ENCODE assay signal across 31 mouse cellular contexts in genomic region chr11:49973657-49974340, GRCm38 (mm10). TPM values are rescaled to one million over a fixed set of nuclear protein-coding genes. Genes with fewer than 3 reads are reported as not detected.
DNase-seq lines count a peak whose midpoint lies in the region; ATAC-seq lines count a peak whose summit lies in the region.
"Had no signal": no experiment of that assay in that cellular context is flagged by ENCODE, and none has a peak within 500 bp of the region (broad histone marks: within the 10 kb centered on the region; RNA-seq: fewer than 3 reads in every experiment).

No protein-coding gene starts in this region.

- H3K4me2 ChIP-seq in embryonic facial prominence, embryonic 14.5 days (ENCODE audit: low read depth, low read length), result no peak overlapping the region
- H3K4me2 ChIP-seq in midbrain, embryonic 11.5 days, result no peak overlapping the region
- no peak overlapping the region for H3K4me2 ChIP-seq in midbrain, embryonic 16.5 days (ENCODE audit: low read length)
- H3K4me2 ChIP-seq in hindbrain, embryonic 13.5 days, result no peak overlapping the region
- H3K4me2 ChIP-seq: embryonic facial prominence, embryonic 15.5 days; forebrain, embryonic 12.5 days; forebrain, embryonic 15.5 days; heart, embryonic 12.5 days; heart, embryonic 15.5 days; hindbrain, embryonic 14.5 days had no signal

- no peaks in the 10 kb centered on the region for H3K9me3 ChIP-seq in embryonic facial prominence, embryonic 14.5 days (ENCODE audit: control insufficient read depth, low read length)
- no peaks in the 10 kb centered on the region for H3K9me3 ChIP-seq in embryonic facial prominence, embryonic 10.5 days
- H3K9me3 ChIP-seq in midbrain, embryonic 11.5 days (ENCODE audit: control insufficient read depth, low read length), result no peaks in the 10 kb centered on the region; the same call in 1 of the 2 replicates
- H3K9me3 ChIP-seq in midbrain, embryonic 16.5 days (replicated peaks; ENCODE audit: control insufficient read depth, low read length, poor library complexity, severe bottlenecking), result no peaks in the 10 kb centered on the region
- no peaks in the 10 kb centered on the region for H3K9me3 ChIP-seq in hindbrain, embryonic 13.5 days
- H3K9me3 ChIP-seq: embryonic facial prominence, embryonic 15.5 days; forebrain, embryonic 12.5 days; forebrain, embryonic 15.5 days; heart, embryonic 15.5 days had no signal

- H3K4me1 ChIP-seq in embryonic facial prominence, embryonic 14.5 days (ENCODE audit: control insufficient read depth, insufficient read depth, low read length), result no peaks in the 10 kb centered on the region
- no peaks in the 10 kb centered on the region for H3K4me1 ChIP-seq in embryonic facial prominence, embryonic 10.5 days
- H3K4me1 ChIP-seq in midbrain, embryonic 11.5 days (ENCODE audit: control insufficient read depth, insufficient read depth, low read length), result no peaks in the 10 kb centered on the region
- no peaks in the 10 kb centered on the region for H3K4me1 ChIP-seq in midbrain, embryonic 16.5 days (ENCODE audit: control insufficient read depth, insufficient read depth, low read length)
- no peaks in the 10 kb centered on the region for H3K4me1 ChIP-seq in hindbrain, embryonic 13.5 days (replicated peaks)
- H3K4me1 ChIP-seq: embryonic facial prominence, embryonic 15.5 days; forebrain, embryonic 12.5 days; forebrain, embryonic 15.5 days; heart, embryonic 12.5 days; heart, embryonic 15.5 days had no signal

- DNase-seq in embryonic facial prominence, embryonic 14.5 days (ENCODE audit: low spot score), result peak; percentile 12
- no peak for DNase-seq in embryonic facial prominence, embryonic 10.5 days (ENCODE audit: low spot score)
- peak; percentile 23 for DNase-seq in midbrain, embryonic 11.5 days (ENCODE audit: low spot score, missing footprints)
- no peak for DNase-seq in layer of hippocampus, postnatal 10 days (ENCODE audit: low spot score in 2 of 2)
- DNase-seq: adrenal gland, adult 2 months; adrenal gland, postnatal 25 days; cerebellum, adult 11-12 months; cerebellum, adult 8-10 months; cerebellum, postnatal 10 days; cerebellum, postnatal 36 days; embryo, embryonic 11 days; gastrocnemius, postnatal 10 days; gastrocnemius, postnatal 36 days; heart, adult 18-20 months; heart, postnatal 10 days; heart, postnatal 36 days had no signal

- no peak overlapping the region for H3K4me3 ChIP-seq in embryonic facial prominence, embryonic 14.5 days (ENCODE audit: low read depth, low read length)
- H3K4me3 ChIP-seq in embryonic facial prominence, embryonic 10.5 days, result no peak overlapping the region
- no peak overlapping the region for H3K4me3 ChIP-seq in midbrain, embryonic 11.5 days (ENCODE audit: low read depth, low read length)
- no peak overlapping the region for H3K4me3 ChIP-seq in midbrain, embryonic 16.5 days (ENCODE audit: low read depth, low read length)
- no peak overlapping the region for H3K4me3 ChIP-seq in hindbrain, embryonic 13.5 days
- H3K4me3 ChIP-seq: embryonic facial prominence, embryonic 15.5 days; forebrain, embryonic 12.5 days; forebrain, embryonic 15.5 days; heart, embryonic 12.5 days; heart, embryonic 15.5 days; hindbrain, embryonic 10.5 days had no signal

- H3K9ac ChIP-seq in embryonic facial prominence, embryonic 14.5 days (ENCODE audit: low read depth, low read length), result no peak overlapping the region
- no peak overlapping the region for H3K9ac ChIP-seq in midbrain, embryonic 11.5 days (ENCODE audit: low read length)
- no peak overlapping the region for H3K9ac ChIP-seq in midbrain, embryonic 16.5 days (ENCODE audit: low read depth, low read length)
- H3K9ac ChIP-seq in hindbrain, embryonic 13.5 days, result no peak overlapping the region
- H3K9ac ChIP-seq: embryonic facial prominence, embryonic 15.5 days; forebrain, embryonic 12.5 days; forebrain, embryonic 15.5 days; heart, embryonic 12.5 days; heart, embryonic 15.5 days; hindbrain, embryonic 14.5 days had no signal

- H3K27ac ChIP-seq in embryonic facial prominence, embryonic 14.5 days (replicated peaks; ENCODE audit: low read depth, low read length), result no peak overlapping the region
- H3K27ac ChIP-seq in embryonic facial prominence, embryonic 10.5 days (replicated peaks), result no peak overlapping the region
- no peak overlapping the region for H3K27ac ChIP-seq in midbrain, embryonic 11.5 days (ENCODE audit: low read depth, low read length)
- H3K27ac ChIP-seq in midbrain, embryonic 16.5 days (ENCODE audit: low read length), result no peak overlapping the region
- no peak overlapping the region for H3K27ac ChIP-seq in hindbrain, embryonic 13.5 days
- H3K27ac ChIP-seq: embryonic facial prominence, embryonic 15.5 days; forebrain, embryonic 12.5 days; forebrain, embryonic 15.5 days; heart, embryonic 15.5 days; hindbrain, embryonic 10.5 days; hindbrain, embryonic 14.5 days; hindbrain, postnatal 0 days had no signal

- no peak for ATAC-seq in embryonic facial prominence, embryonic 14.5 days (ENCODE audit: low read depth)
- ATAC-seq in midbrain, embryonic 11.5 days (ENCODE audit: low FRiP score), result no peak
- ATAC-seq in midbrain, embryonic 16.5 days, result no peak
- peak; percentile 69 for ATAC-seq in granulocyte monocyte progenitor cell, adult 5-6 weeks (replicated peaks; ENCODE audit: poor library complexity, severe bottlenecking)
- ATAC-seq in hindbrain, embryonic 13.5 days (ENCODE audit: low FRiP score), result no peak
- ATAC-seq: CD4-positive, CD25-positive, alpha-beta regulatory T cell, adult 4 months; forebrain, embryonic 15.5 days; hindbrain, postnatal 0 days; inflammation-experienced regulatory T-cells, adult 6 months; intestine, embryonic 16.5 days had no signal

- H3K36me3 ChIP-seq in embryonic facial prominence, embryonic 14.5 days (ENCODE audit: control insufficient read depth, insufficient read depth, low read length), result no peaks in the 10 kb centered on the region
- H3K36me3 ChIP-seq in embryonic facial prominence, embryonic 10.5 days (replicated peaks), result no peaks in the 10 kb centered on the region
- no peaks in the 10 kb centered on the region for H3K36me3 ChIP-seq in midbrain, embryonic 11.5 days (ENCODE audit: control insufficient read depth, insufficient read depth, low read length)
- peaks cover 6% of the 10 kb centered on the region for H3K36me3 ChIP-seq in midbrain, embryonic 16.5 days (ENCODE audit: control insufficient read depth, insufficient read depth, low read length)
- H3K36me3 ChIP-seq in hindbrain, embryonic 13.5 days, result peaks cover 3% of the 10 kb centered on the region; the same call in 1 of the 2 replicates
- H3K36me3 ChIP-seq: embryonic facial prominence, embryonic 15.5 days; forebrain, embryonic 12.5 days; forebrain, embryonic 15.5 days; heart, embryonic 12.5 days; heart, embryonic 15.5 days; hindbrain, embryonic 10.5 days had no signal

- no peaks in the 10 kb centered on the region for H3K27me3 ChIP-seq in embryonic facial prominence, embryonic 14.5 days (replicated peaks; ENCODE audit: control insufficient read depth, insufficient read depth, low read length)
- H3K27me3 ChIP-seq in embryonic facial prominence, embryonic 10.5 days (replicated peaks; ENCODE audit: low read depth, poor library complexity, severe bottlenecking), result no peaks in the 10 kb centered on the region
- H3K27me3 ChIP-seq in midbrain, embryonic 11.5 days (ENCODE audit: control insufficient read depth, insufficient read depth, low read length), result no peaks in the 10 kb centered on the region
- no peaks in the 10 kb centered on the region for H3K27me3 ChIP-seq in midbrain, embryonic 16.5 days (ENCODE audit: control insufficient read depth, insufficient read depth, low read depth, low read length)
- H3K27me3 ChIP-seq in hindbrain, embryonic 13.5 days, result no peaks in the 10 kb centered on the region
- H3K27me3 ChIP-seq: embryonic facial prominence, embryonic 15.5 days; forebrain, embryonic 12.5 days; forebrain, embryonic 15.5 days; heart, embryonic 15.5 days had no signal

- 80% methylated on average over 10 of the region's 10 CpGs for WGBS in embryonic facial prominence, embryonic 14.5 days
- 88% methylated on average over 10 of the region's 10 CpGs for WGBS in embryonic facial prominence, embryonic 10.5 days
- WGBS in midbrain, embryonic 11.5 days, result 89% methylated on average over 10 of the region's 10 CpGs
- WGBS in midbrain, embryonic 16.5 days, result 84% methylated on average over 10 of the region's 10 CpGs
- 83% methylated on average over 10 of the region's 10 CpGs for WGBS in hindbrain, embryonic 13.5 days

RNA-seq across cellular contexts. Expression of gene Rnf130, which starts 51.3 kb away (rescaled TPM):
- polyA plus RNA-seq in embryonic facial prominence, embryonic 14.5 days (2014; fragmentation: Nextera tagmentation; extraction: Ambion mirVana), result 75.5 and 80.3 TPM in 2 replicates
- 57.4 and 60.5 TPM in 2 replicates for polyA plus RNA-seq in embryonic facial prominence, embryonic 10.5 days (2016; fragmentation: Nextera tagmentation; extraction: Ambion mirVana)
- 90.9 and 91.0 TPM in 2 replicates for polyA plus RNA-seq in midbrain, embryonic 11.5 days (2014; fragmentation: Nextera tagmentation; extraction: Ambion mirVana)
- 51.4 and 60.4 TPM in 2 replicates for polyA plus RNA-seq in midbrain, embryonic 16.5 days (2015; fragmentation: Nextera tagmentation; extraction: Ambion mirVana)
- 164 and 170 TPM in 2 replicates for total RNA-seq in granulocyte monocyte progenitor cell, adult 5-6 weeks (2014; fragmentation: Nextera tagmentation)
- 230 and 235 TPM in 2 replicates for total RNA-seq in granulocyte monocyte progenitor cell, adult 5-6 weeks (2017)
- polyA plus RNA-seq in hindbrain, embryonic 13.5 days (2015; fragmentation: Nextera tagmentation; extraction: Ambion mirVana), result 60.3 and 63.6 TPM in 2 replicates
- 10 to 100 TPM; 84.5 to 87.4 TPM for total RNA-seq in layer of hippocampus, postnatal 10 days (2021)
- polyA plus RNA-seq: C2C12 had no signal

Comparison
In these comparisons a context has a peak if more than half of its experiments do, and no peak if none do; other contexts are left out.
1. DNase-seq: peak in embryonic facial prominence, embryonic 14.5 days (single experiment) and midbrain, embryonic 11.5 days (single experiment); none in embryonic facial prominence, embryonic 10.5 days (single experiment) and layer of hippocampus, postnatal 10 days (0 of 2).